Mouse (Mus musculus): ENCODE measurements around the gene Vmac. TPM values are rescaled to one million over a fixed set of nuclear protein-coding genes. Genes with fewer than 3 reads are reported as not detected.

The Vmac gene
- polyA plus RNA-seq, 1 experiment from 2014 or later = 27.4 TPM

DNA sequence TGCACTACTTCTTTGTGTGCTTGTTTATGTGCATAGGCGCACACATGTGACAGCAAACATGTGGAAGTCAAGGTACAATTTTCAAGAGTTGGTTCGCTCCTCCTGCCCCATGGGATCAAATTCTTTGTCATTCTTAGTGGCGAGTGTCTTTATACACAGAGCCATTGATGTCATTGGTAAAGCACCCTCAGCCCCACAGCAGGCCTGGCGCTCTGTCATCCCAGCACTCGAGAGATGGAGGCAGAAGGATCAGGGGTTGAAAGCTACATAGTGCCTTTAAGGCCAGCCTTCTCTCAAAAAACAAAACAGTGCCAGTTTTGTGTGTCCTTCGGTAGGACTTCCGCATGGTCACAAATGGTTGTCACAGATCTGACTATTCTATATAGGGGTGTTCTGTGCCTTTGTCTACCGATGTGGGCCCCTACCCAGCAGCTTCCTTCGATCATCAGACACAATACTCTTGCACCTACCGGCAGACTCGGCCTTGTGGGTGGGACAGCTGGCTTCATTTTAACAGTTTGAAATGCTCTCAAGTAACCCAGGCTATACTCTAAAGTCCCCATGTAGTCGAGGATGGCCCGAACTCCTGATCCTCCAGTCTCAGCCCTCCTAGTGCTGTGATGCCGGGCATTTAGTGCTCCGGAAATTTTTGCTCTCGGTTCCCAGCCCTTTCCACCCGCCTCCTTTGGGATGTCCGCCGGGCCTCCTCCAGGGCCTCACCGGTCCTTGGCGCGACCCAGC, 1.7 kb downstream of the Vmac start:
- peak overlapping the region; percentile 56 for H3K9ac ChIP-seq (ENCODE audit: low read depth, low read length)
- H3K4me3 ChIP-seq (replicated peaks; ENCODE audit: low read depth, low read length) = peak overlapping the region; percentile 77
- peak overlapping the region; percentile 60 for H3K4me2 ChIP-seq (ENCODE audit: low read length)
- peaks cover 19% of the 10 kb centered on the region; the same call in 1 of the 2 replicates for H3K36me3 ChIP-seq (ENCODE audit: insufficient read depth, low read length)
- no peak for TF ChIP-seq CTCF (IDR thresholded peaks at IDR 0.05; ENCODE audit: low read depth)
- ATAC-seq (replicated peaks; ENCODE audit: low FRiP score, low read depth) (no peak), DNase-seq (ENCODE audit: low spot score) (peak; percentile 22)
- H3K4me1 ChIP-seq (replicated peaks; ENCODE audit: insufficient read depth, low read length) = peaks cover 15% of the 10 kb centered on the region
- H3K27ac ChIP-seq = peak overlapping the region; percentile 38
- no peaks in the 10 kb centered on the region for H3K27me3 ChIP-seq (ENCODE audit: insufficient read depth, low read length)
- no peaks in the 10 kb centered on the region for H3K9me3 ChIP-seq (replicated peaks; ENCODE audit: low read length)
- WGBS = 23% methylated on average over 22 of the region's 22 CpGs

DNA sequence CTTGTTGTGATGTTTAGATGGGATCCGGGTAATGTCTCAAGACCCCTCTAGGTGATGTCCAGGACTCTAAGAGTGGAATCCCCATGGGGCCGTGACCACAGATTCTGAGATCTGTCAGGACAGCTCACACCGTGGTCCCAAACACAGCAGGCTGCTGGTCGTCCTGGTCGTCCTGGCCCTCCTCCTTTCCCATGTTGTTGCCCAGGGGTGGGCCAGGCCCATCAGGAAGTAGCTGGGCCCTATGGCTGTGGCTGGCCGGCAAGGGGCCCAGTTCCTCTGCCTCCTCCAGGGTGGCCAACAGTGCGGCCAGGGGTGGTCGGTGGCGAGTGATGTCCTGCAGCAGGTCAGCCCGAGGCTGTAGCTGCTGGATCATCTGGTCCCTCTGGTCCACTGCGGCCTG, 2.5 kb downstream of the Vmac start:
- Histone ChIP-seq H3K36me3 (ENCODE audit: insufficient read depth, low read length) (peaks cover 24% of the 10 kb centered on the region), H3K9me3 (replicated peaks; ENCODE audit: low read length) (no peaks in the 10 kb centered on the region), H3K4me3 (replicated peaks; ENCODE audit: low read depth, low read length) (no peak overlapping the region), H3K4me1 (replicated peaks; ENCODE audit: insufficient read depth, low read length) (peaks cover 15% of the 10 kb centered on the region), H3K27me3 (ENCODE audit: insufficient read depth, low read length) (no peaks in the 10 kb centered on the region), H3K9ac (ENCODE audit: low read depth, low read length) (no peak overlapping the region), H3K27ac (no peak overlapping the region), H3K4me2 (ENCODE audit: low read length) (no peak overlapping the region)
- WGBS = 62% methylated on average over 11 of the region's 11 CpGs
- no peak for DNase-seq (ENCODE audit: low spot score)
- ATAC-seq (replicated peaks; ENCODE audit: low FRiP score, low read depth) = no peak
- TF ChIP-seq CTCF (IDR thresholded peaks at IDR 0.05; ENCODE audit: low read depth) = no peak

DNA sequence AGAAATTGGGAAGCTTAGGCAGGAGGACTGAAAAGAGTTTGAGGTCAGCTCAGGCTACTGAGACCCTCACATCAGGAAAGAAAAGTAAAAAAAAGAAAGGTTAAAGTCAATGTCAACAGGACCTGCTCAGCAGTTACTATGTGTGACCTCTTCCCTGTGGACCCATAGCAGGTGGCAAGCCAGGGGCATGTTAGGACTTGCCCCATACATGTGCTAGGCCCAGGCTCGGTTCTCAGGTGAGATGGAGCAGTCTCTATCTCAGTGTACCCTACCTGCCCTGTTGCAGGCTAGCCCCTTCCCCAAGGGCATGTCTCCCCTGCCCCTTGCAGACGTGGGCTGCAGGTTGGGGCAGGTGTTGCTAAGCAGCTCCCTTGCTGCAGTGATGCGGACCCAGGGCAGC, 8.1 kb downstream of the Vmac start:
- no peak for TF ChIP-seq CTCF (IDR thresholded peaks at IDR 0.05; ENCODE audit: low read depth)
- Histone ChIP-seq H3K27me3 (ENCODE audit: insufficient read depth, low read length) (no peaks in the 10 kb centered on the region), H3K4me3 (replicated peaks; ENCODE audit: low read depth, low read length) (no peak overlapping the region), H3K9me3 (replicated peaks; ENCODE audit: low read length) (no peaks in the 10 kb centered on the region), H3K9ac (ENCODE audit: low read depth, low read length) (no peak overlapping the region), H3K4me1 (replicated peaks; ENCODE audit: insufficient read depth, low read length) (no peaks in the 10 kb centered on the region), H3K4me2 (ENCODE audit: low read length) (no peak overlapping the region), H3K36me3 (ENCODE audit: insufficient read depth, low read length) (peaks cover 80% of the 10 kb centered on the region), H3K27ac (no peak overlapping the region)
- ATAC-seq (replicated peaks; ENCODE audit: low FRiP score, low read depth) (no peak), DNase-seq (ENCODE audit: low spot score) (no peak)
- WGBS = 92% methylated on average over 3 of the region's 3 CpGs

- H3K4me2 ChIP-seq (ENCODE audit: low read length) = no peak overlapping the region
- H3K27me3 ChIP-seq (ENCODE audit: insufficient read depth, low read length) = no peaks in the 10 kb centered on the region
- H3K36me3 ChIP-seq (ENCODE audit: insufficient read depth, low read length) = peaks cover 87% of the 10 kb centered on the region
- 89% methylated on average over 4 of the region's 4 CpGs for WGBS
- H3K9me3 ChIP-seq (replicated peaks; ENCODE audit: low read length) = no peaks in the 10 kb centered on the region
- DNase-seq (ENCODE audit: low spot score) (no peak), ATAC-seq (replicated peaks; ENCODE audit: low FRiP score, low read depth) (no peak)
- H3K4me1 ChIP-seq (replicated peaks; ENCODE audit: insufficient read depth, low read length) = no peaks in the 10 kb centered on the region
- TF ChIP-seq CTCF (IDR thresholded peaks at IDR 0.05; ENCODE audit: low read depth) = no peak
- H3K9ac ChIP-seq (ENCODE audit: low read depth, low read length) = no peak overlapping the region
- H3K4me3 ChIP-seq (replicated peaks; ENCODE audit: low read depth, low read length) = no peak overlapping the region
- no peak overlapping the region for H3K27ac ChIP-seq
These were observed 9.1 kb downstream of the Vmac start for GRCm38 (mm10) chr17:56708692-56709091.

GRCm38 (mm10) chr17:56706515-56706914, 11.3 kb downstream of the Vmac start:
- peaks cover 93% of the 10 kb centered on the region for H3K36me3 ChIP-seq (ENCODE audit: insufficient read depth, low read length)
- ATAC-seq (replicated peaks; ENCODE audit: low FRiP score, low read depth) (no peak), DNase-seq (ENCODE audit: low spot score) (no peak)
- WGBS = 100% methylated on average over 1 of the region's 1 CpGs
- no peaks in the 10 kb centered on the region for H3K4me1 ChIP-seq (replicated peaks; ENCODE audit: insufficient read depth, low read length)
- H3K27ac ChIP-seq = no peak overlapping the region
- no peak overlapping the region for H3K4me3 ChIP-seq (replicated peaks; ENCODE audit: low read depth, low read length)
- no peak overlapping the region for H3K4me2 ChIP-seq (ENCODE audit: low read length)
- H3K9ac ChIP-seq (ENCODE audit: low read depth, low read length) = no peak overlapping the region
- H3K27me3 ChIP-seq (ENCODE audit: insufficient read depth, low read length) = no peaks in the 10 kb centered on the region
- no peak for TF ChIP-seq CTCF (IDR thresholded peaks at IDR 0.05; ENCODE audit: low read depth)
- H3K9me3 ChIP-seq (replicated peaks; ENCODE audit: low read length) = no peaks in the 10 kb centered on the region

- H3K4me1 ChIP-seq (replicated peaks; ENCODE audit: insufficient read depth, low read length) = no peaks in the 10 kb centered on the region
- DNase-seq (ENCODE audit: low spot score) = no peak
- TF ChIP-seq CTCF (IDR thresholded peaks at IDR 0.05; ENCODE audit: low read depth) = no peak
- H3K4me3 ChIP-seq (replicated peaks; ENCODE audit: low read depth, low read length) = no peak overlapping the region
- no peaks in the 10 kb centered on the region for H3K9me3 ChIP-seq (replicated peaks; ENCODE audit: low read length)
- no peak overlapping the region for H3K27ac ChIP-seq
- H3K27me3 ChIP-seq (ENCODE audit: insufficient read depth, low read length) = no peaks in the 10 kb centered on the region
- peaks cover 89% of the 10 kb centered on the region for H3K36me3 ChIP-seq (ENCODE audit: insufficient read depth, low read length)
- no peak overlapping the region for H3K9ac ChIP-seq (ENCODE audit: low read depth, low read length)
- H3K4me2 ChIP-seq (ENCODE audit: low read length) = no peak overlapping the region
- WGBS = 65% methylated on average over 4 of the region's 4 CpGs
- ATAC-seq (replicated peaks; ENCODE audit: low FRiP score, low read depth) = no peak
These were observed 14.8 kb downstream of the Vmac start for GRCm38 (mm10) chr17:56703038-56703437.

DNA sequence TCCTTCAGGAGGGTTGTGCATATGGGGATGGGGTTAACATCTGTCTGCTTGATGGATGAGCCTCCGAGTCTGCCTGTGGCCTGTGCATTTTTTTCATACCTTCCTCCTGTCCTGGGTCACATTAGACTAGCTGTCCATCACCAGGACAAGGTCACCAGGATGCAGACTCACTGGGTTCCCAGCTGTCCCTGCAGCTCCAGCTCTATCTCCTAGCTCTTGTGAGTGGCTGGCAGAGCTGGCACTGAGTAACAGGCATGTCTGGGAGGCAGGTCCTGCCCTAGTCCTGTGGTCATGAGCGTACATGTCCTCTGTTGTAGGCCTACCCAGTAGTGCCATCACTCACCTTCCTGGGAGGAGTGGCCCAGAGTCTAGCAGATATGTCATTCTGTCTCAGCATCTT, 17.4 kb downstream of the Vmac start:
- Histone ChIP-seq H3K4me2 (ENCODE audit: low read length) (no peak overlapping the region), H3K9me3 (replicated peaks; ENCODE audit: low read length) (no peaks in the 10 kb centered on the region), H3K9ac (ENCODE audit: low read depth, low read length) (no peak overlapping the region), H3K27ac (no peak overlapping the region), H3K27me3 (ENCODE audit: insufficient read depth, low read length) (no peaks in the 10 kb centered on the region), H3K36me3 (ENCODE audit: insufficient read depth, low read length) (peaks cover 85% of the 10 kb centered on the region), H3K4me3 (replicated peaks; ENCODE audit: low read depth, low read length) (no peak overlapping the region), H3K4me1 (replicated peaks; ENCODE audit: insufficient read depth, low read length) (no peaks in the 10 kb centered on the region)
- DNase-seq (ENCODE audit: low spot score) (no peak), ATAC-seq (replicated peaks; ENCODE audit: low FRiP score, low read depth) (no peak)
- no peak for TF ChIP-seq CTCF (IDR thresholded peaks at IDR 0.05; ENCODE audit: low read depth)
- 74% methylated on average over 2 of the region's 2 CpGs for WGBS

Data from kidney, postnatal 0 days (tissue).